Mouse (Mus musculus) gastrocnemius, postnatal 36 days (tissue): ENCODE measurements around the gene Sgms1. TPM values are rescaled to one million over a fixed set of nuclear protein-coding genes. Genes with fewer than 3 reads are reported as not detected.
"Not testable (repeated sequence)": the region's sequence is repeated elsewhere in the genome, so short reads cannot be mapped to it uniquely, and the experiment has no call there.

Source experiments
- DNase-seq, 2 experiments: peaks; one replicate each; pipeline ENCODE4 v3.0.0; 2022
- intact Hi-C: fragments of 180-260 bp; cut with DNase I; formaldehyde crosslinking; loops from one replicate; pipeline ENCODE4 v1.15.1; 2025
- total RNA-seq, 2 experiments: library from RNA; stranded (reverse); gene quantifications; 2 replicates each; pipeline ENCODE4 v1.2.3; 2021

The Sgms1 gene
- total RNA-seq, 2 experiments from 2014 or later, result 46.3 to 50.1 TPM

GRCm38 (mm10) chr19:32329511-32329910, 60.0 kb downstream of the Sgms1 start:
- intact Hi-C loops, result loop anchor here (5.0 kb wide), 1 partner anchor 38 kb away; no protein-coding TSS in a partner anchor
- no peak for DNase-seq

- intact Hi-C loops, result loop anchor here (5.0 kb wide), 1 partner anchor 39 kb away; no protein-coding TSS in a partner anchor
Measured at GRCm38 (mm10) chr19:32328089-32328828, 61.3 kb downstream of the Sgms1 start.

GRCm38 (mm10) chr19:32326621-32327021, 62.9 kb downstream of the Sgms1 start:
- intact Hi-C loops, result loop anchor here (2.0 to 5.0 kb wide), 2 partner anchors 41 to 62 kb away; partner anchors contain the start of gene Sgms1
- peak; percentile 31 to 40 for DNase-seq

More at GRCm38 (mm10) chr19:32328089-32328828, 61.3 kb downstream of the Sgms1 start:
- DNase-seq, result no peak

GRCm38 (mm10) chr19:32326156-32326555, 63.4 kb downstream of the Sgms1 start:
- no peak for DNase-seq

GRCm38 (mm10) chr19:32325100-32325768, 64.3 kb downstream of the Sgms1 start:
- intact Hi-C loops, result loop anchor here (5.0 kb wide), 1 partner anchor 42 kb away; no protein-coding TSS in a partner anchor
- DNase-seq, result no peak

More at GRCm38 (mm10) chr19:32326156-32326555, 63.4 kb downstream of the Sgms1 start:
- intact Hi-C loops, result loop anchor here (2.0 to 5.0 kb wide), 2 partner anchors 41 to 63 kb away; partner anchors contain the start of gene Sgms1

GRCm38 (mm10) chr19:32324550-32324949, 65.0 kb downstream of the Sgms1 start:
- DNase-seq, result no peak
- intact Hi-C loops, result no loop called here

- DNase-seq, result no peak
- intact Hi-C loops, result no loop called here
Measured at GRCm38 (mm10) chr19:32323070-32323469, 66.4 kb downstream of the Sgms1 start.

- intact Hi-C loops, result no loop called here
- DNase-seq, result peak in 1 of 2 experiments; percentile 33
Measured at GRCm38 (mm10) chr19:32322429-32323035, 67.0 kb downstream of the Sgms1 start.

- DNase-seq, result peak in 1 of 2 experiments; percentile 38
- intact Hi-C loops, result no loop called here
Measured at GRCm38 (mm10) chr19:32320366-32320666, 69.2 kb downstream of the Sgms1 start.

GRCm38 (mm10) chr19:32319531-32320365, 69.8 kb downstream of the Sgms1 start:
- DNase-seq, result no peak
- intact Hi-C loops, result loop anchor here (5.0 kb wide), 1 partner anchor 147 kb away; no protein-coding TSS in a partner anchor

GRCm38 (mm10) chr19:32319057-32319456, 70.5 kb downstream of the Sgms1 start:
- no peak for DNase-seq
- intact Hi-C loops, result loop anchor here (5.0 kb wide), 1 partner anchor 147 kb away; no protein-coding TSS in a partner anchor

- intact Hi-C loops, result loop anchor here (5.0 kb wide), 1 partner anchor 145 kb away; no protein-coding TSS in a partner anchor
- DNase-seq, result not testable (repeated sequence)
Measured at GRCm38 (mm10) chr19:32317347-32317746, 72.2 kb downstream of the Sgms1 start.

GRCm38 (mm10) chr19:32313304-32313703, 76.2 kb downstream of the Sgms1 start:
- no peak for DNase-seq
- intact Hi-C loops, result loop anchor here (5.0 kb wide), 1 partner anchor 46 kb away; no protein-coding TSS in a partner anchor

GRCm38 (mm10) chr19:32311762-32312161, 77.8 kb downstream of the Sgms1 start:
- DNase-seq, result no peak
- intact Hi-C loops, result loop anchor here (5.0 kb wide), 1 partner anchor 44 kb away; no protein-coding TSS in a partner anchor

- intact Hi-C loops, result loop anchor here (5.0 kb wide), 1 partner anchor 44 kb away; no protein-coding TSS in a partner anchor
Measured at GRCm38 (mm10) chr19:32311063-32311462, 78.5 kb downstream of the Sgms1 start.

GRCm38 (mm10) chr19:32310483-32310882, 79.0 kb downstream of the Sgms1 start:
- intact Hi-C loops, result loop anchor here (5.0 kb wide), 1 partner anchor 43 kb away; no protein-coding TSS in a partner anchor
- no peak for DNase-seq

More at GRCm38 (mm10) chr19:32311063-32311462, 78.5 kb downstream of the Sgms1 start:
- DNase-seq, result no peak

- intact Hi-C loops, result no loop called here
- peak in 1 of 2 experiments; percentile 55 for DNase-seq
Measured at GRCm38 (mm10) chr19:32309346-32309745, 80.2 kb downstream of the Sgms1 start.

- intact Hi-C loops, result no loop called here
Measured at GRCm38 (mm10) chr19:32308311-32308710, 81.2 kb downstream of the Sgms1 start.

GRCm38 (mm10) chr19:32304898-32305297, 84.6 kb downstream of the Sgms1 start:
- DNase-seq, result peak in 1 of 2 experiments; percentile 54
- intact Hi-C loops, result no loop called here

More at GRCm38 (mm10) chr19:32308311-32308710, 81.2 kb downstream of the Sgms1 start:
- DNase-seq, result no peak
